Mouse (Mus musculus) monocyte, adult 2 months (primary cell): ENCODE measurements around the gene Cbfb.
"Not testable (repeated sequence)": the region's sequence is repeated elsewhere in the genome, so short reads cannot be mapped to it uniquely, and the experiment has no call there.

Source experiments
- DNase-seq, 2 experiments: peaks; one replicate each; pipeline ENCODE4 v3.0.0; 2022; ENCODE audit warnings: low spot score in 2 of 2, low read depth in 1 of 2

Cbfb gene

DNA sequence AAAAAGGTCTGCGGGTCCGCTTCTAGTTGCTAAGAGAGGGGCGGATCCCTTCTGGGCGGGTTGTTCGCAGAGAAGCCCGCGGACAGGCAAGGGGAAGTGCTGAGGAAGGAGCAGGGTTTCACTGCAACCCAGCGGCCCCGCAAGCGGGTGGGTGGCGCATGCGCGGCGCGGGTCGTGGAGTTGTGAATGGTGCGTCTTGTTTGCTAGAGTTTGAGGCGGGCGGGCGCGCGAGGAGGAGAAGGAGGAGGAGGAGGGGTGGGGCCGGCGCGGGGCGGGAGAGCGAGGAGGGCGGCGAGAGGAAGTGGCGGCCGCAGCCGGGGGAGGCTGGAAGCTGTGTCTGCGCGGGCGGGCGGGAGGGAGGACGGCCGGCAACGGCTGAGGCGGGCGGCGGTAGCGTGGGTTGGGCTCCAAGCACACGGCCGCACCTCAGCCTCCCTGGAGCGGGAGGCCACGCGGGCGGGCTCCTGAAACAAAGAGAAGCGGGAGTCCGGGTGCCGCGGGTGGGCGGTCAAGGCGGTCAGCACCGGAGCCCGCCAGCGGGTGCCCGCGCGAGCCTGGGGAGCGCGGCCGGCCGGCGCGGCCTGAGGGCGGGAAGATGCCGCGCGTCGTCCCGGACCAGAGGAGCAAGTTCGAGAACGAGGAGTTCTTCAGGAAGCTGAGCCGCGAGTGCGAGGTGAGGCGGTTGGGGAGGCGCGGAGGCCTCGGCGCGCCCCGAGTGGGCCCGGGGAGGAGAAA is at the start of gene Cbfb:
Gene Cbfb, plus strand, starts transcription at position 294 of the 735 bp plus-strand sequence.
- DNase-seq, result peak; percentile 94 to 96

DNA sequence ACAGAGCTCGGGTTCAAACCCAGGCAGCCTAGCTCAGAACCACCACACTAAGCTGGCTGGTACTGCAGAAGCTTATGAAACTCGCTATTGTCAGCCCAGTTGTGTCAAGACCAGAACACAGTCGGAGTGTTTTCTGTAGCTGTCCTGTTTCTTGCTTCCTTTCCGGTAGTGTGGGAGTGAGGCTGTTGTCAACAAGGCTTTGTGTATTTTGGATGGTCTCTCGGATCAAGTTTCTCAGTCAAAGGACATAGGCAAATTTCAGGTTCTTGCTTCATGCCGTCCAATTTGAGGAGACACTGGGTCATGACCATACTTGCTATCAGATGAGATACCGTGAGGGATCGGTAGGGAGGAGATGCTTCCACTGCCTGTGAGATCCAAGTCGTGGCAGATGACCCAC is 40.6 kb upstream of the Cbfb start:
- no peak for DNase-seq

DNA sequence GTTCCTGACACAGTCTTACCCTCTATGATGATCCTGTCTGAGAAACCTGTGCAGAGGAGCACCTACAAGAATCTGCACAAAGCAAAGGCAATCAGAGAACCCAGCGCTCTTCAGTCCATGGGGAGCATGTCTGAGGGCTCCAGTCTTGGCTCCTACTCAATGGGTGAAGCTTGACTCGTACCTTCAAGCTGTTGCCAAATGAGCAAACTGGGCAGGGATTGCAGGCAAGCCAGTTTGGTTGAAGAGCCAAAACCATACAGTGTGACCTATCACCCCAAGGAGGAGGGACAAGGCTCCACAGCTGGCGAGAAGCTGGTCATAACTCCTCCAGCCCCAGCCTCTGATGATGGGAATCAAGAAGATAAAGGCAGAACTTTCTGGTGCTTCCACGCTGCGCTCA is 39.0 kb upstream of the Cbfb start, which contains the start of gene Ces4a:
Gene Ces4a, plus strand, starts transcription at position 292 of the 400 bp plus-strand sequence.
- no peak for DNase-seq

DNA sequence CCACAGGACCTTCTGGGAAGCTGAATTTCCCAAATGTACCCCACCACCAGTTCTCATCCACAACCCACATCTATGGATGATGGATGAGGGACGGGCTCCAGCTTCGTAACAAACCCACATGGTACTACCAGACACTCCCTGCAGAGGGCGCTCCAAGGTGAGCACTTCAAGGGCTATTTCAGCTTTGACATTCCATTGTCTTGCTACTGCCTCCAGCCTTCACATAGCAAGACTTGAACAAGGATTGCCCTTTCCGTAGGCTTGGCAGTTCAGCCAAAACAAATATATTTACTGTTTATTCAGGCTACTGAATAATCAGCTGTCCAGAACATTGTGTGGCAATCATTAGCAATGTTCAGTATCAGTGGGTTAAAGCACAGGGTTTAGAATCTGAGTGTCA is 32.1 kb upstream of the Cbfb start:
- DNase-seq, result peak in 1 of 2 experiments; percentile 40

DNA sequence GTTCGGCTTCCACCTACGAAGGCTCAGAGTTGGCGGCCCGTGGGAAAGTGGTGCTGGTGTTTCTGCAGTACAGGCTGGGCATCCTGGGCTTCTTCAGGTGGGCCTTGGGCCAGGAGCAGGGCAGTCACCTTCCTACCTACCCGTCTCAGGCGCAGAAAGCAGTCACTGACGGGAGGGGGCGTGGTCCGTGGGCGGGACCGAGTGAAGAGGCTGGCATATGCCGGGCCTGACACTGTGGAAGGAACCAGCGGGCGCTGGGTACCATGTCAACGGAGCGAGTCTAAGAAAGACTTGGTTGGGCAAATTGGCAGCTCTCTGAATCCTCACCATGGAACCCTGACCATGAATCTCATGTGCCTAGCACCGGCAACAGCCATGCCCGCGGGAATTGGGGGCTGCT is 28.1 kb upstream of the Cbfb start:
- DNase-seq, result no peak

DNA sequence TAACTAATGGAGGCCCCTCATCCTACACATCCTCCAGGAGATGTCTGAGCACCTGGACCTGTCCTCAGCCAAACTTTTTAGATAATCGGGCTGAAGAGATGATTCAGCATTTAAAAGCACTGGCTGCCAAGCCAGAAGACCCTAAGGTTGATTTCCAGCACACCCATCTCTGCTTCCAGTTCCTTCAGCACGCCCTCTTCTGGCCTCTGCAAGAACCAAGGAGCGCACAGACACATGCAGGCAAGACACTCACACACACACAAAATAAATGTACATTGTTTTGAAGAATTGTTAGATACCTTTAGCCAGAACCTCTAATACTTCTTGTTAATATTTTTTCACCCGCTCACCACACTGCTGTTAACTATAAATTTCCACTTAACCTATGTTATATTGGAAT is 18.8 kb upstream of the Cbfb start:
- no peak for DNase-seq

DNA sequence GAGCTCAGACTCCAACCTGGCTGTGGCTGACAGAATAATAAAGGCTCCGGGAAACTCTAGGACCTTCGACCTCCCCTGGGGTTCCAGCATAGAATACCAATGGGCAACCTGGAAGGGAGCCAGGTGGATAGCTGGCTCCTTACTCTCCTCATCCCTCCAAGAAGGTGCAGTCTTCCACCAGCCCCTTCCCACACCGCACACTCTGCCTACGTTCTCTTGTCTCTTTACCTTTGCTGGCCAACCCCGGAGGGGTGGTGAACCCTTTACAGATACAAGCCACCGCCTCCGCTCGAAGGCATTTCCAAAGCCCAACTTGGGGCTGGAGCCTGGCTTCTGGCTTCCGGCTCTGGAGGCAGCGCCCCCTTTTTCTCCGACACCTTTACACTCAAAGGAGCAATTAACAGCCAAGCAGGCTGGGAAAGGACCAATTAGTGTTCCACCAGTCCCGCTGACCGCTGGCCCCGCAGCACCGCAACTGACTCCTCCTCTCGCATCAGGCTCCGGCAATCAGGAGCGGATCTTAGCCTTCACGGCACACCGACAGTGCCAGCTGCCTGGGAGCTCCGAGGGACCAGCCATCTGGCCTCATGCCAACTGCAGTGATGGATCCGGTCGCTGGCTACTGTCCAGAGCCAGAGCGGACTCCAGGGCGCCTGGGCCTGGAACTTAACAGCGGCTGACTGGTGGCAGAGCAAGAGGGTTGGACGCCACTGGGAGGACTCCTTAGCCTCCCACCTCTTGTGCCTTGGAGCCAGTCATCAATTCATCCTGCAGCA is 17.7 kb upstream of the Cbfb start:
- DNase-seq, result no peak

DNA sequence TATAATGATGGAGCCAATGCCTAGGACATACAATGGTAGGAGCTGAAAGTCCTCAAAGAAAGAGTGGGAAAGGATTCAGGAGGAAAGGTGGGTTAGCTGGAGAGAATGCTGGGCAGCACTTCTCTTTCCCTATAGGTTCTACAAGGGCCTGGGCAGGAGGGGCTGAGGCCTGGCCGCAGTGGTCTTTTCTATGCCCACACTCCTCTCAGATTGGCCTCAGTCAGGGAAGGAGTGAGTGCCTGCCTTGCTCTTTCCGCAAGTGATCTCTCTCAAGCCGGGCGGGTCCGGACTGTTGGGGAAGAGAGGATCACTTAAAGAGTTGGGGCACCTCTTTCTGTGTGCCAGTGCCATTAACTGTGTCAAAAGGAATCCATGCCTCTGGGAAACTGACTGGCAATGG is 16.2 kb upstream of the Cbfb start:
- no peak for DNase-seq

DNA sequence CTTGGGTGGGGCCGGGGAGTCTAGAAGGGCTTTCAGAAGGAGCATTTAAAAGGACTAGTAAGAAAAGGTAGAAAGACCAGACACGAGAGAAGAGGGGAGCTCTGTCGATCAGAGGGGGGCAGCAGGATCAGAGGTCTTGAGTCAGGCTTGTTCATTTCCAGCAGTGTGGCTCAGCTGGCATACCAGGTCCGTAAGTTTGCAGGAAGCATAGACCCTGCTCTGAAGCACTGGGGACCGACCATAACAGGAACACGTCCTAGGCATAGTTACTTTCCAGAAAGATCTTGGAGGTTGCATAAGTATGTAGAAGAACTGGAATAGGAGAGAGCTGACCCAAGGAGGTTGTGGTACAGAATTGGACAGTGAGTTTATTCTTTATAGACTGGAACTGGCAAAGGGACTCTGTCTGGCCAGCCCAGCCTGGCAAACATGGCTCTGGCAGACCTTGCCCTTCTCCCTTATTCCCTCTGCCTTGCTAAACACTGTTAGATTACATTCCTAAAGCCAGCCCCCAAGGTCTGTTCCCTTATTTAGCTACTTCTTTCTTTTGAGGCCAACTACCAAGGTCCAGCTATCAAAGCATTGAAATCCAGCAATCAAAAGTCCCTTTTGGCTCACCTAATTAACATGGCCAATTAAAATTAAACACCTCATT is 15.3 kb upstream of the Cbfb start:
- no peak for DNase-seq

DNA sequence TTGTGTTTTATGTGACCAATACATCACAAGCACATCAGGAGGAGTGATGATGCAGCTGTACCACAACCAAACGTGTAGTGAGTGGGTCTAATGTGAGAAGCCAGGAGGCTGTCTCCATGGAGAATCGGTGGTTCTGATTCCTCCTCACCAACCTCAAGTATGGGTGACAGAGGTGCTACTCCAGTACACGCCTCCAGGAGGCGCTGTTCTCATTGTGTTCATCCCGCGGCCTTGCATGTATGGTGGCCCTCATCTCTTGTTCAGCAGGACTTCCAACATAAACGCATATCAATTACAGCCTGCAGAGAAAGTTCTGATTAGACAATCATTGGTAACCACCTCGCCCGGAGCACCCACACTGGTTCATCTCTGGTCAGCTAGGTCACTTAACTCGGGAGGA is 12.9 kb upstream of the Cbfb start:
- peak in 1 of 2 experiments; percentile 37 for DNase-seq

DNA sequence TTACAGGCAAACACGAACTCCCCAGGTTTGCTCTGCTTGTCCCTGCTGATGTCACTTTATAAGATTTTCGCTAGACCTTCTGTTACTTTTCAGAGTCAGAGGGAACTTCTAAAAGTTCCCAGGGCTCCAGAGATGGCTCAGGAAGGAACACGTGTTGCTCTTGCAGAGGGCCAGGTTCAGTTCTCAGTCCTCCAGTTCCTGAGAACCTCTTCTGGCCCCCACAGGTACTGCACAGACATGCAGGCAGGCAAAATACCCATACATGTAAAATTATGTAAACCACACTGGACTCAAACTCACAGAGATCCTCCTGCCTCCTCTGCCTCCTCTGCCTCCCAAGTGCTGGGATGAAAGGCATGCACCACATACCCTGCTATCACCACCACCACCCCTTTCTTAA is 12.4 kb upstream of the Cbfb start:
- DNase-seq, result no peak

DNA sequence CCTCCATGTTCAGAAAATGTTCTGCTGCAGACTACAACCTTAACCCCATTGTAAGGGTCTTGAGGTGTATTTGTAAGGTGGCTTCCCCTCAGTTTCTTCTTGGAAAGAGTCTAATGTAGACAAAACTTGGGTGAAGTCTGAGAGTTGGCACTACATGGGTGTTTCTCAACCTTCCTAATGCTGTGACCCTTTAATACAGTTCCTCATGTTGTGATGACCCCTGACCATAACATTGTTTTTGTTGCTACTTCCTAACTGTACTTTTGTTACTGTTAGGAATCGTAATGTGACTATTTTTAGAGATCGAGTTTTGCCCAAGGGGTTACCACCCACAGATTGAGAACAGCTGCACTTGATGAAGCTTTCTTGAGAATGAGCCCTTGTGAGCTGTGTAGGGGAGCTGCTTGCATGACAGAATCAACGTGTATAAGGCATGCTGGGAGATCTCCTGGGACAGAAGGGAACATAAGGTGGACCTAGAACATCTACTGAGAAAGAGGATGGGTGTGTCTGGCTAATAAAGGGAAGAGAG is 9.3 kb upstream of the Cbfb start:
- no peak for DNase-seq

DNA sequence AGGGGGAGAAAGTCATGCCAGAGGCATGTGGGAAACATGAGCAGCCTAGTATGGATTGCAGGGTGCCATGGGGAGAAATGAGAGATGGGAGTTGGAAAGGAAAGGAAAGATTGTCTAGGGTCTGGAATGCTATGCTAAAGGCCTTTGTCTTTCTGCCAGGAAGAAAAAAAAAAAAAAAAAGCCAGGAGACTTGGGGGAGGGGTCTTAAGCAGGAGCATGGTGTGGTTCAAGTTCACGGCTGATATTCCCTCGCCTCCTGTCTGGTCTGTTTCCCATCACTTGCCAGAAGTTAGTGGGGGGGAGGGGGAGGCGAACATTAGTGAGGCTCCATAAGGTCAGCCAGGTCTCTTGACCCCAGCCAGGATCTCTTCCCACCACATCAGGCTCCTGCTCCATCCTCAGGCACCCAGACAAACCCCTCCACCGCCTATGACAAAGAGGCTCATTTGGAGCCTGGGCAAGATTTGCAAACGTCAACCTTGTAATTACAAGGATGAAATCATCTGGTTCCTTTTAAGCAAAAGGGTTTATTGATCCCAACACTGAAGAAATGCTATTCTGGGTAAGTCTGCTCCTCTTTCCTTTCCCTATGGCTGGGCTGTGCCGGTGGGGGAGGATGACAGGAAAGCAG is 6.1 kb upstream of the Cbfb start:
- no peak for DNase-seq

DNA sequence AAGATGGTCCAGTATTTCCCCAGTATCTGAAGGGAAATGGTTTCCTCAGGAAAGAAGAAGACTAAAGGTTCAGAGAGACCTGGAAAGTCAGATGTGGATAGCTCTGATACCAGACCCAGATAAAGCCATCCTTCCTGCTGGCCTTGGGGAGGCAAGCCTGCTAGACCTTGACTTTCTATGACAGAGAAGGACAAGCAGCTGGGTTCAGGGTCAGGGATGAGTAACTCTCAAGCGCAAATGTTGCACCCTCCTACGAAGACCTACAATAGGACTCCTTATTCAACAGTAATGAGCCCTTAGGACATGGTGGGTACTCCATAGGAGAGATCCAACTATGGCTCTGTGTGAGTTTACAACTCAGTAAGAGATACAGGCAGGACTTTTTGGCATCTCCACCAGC is 5.3 kb upstream of the Cbfb start:
- no peak for DNase-seq

DNA sequence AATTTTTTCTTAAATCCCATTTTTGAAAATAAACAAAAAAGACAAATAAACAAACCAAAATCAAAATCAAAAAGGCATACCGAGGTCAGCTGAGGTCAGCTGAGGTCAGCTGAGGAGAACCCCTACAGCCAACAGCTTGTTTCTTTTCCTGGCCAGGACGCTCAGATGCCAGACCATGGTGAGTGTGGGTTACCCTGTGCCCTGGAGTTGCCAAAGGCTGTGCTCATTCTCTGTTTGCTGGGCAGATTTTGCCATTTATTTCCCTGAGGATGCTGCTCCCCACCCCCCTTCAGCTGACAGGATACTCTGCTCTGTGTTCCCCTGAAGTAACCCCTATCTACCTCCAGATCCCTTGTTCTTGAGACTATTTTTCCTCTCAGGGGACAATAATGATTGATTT is 3.4 kb upstream of the Cbfb start:
- DNase-seq, result no peak

DNA sequence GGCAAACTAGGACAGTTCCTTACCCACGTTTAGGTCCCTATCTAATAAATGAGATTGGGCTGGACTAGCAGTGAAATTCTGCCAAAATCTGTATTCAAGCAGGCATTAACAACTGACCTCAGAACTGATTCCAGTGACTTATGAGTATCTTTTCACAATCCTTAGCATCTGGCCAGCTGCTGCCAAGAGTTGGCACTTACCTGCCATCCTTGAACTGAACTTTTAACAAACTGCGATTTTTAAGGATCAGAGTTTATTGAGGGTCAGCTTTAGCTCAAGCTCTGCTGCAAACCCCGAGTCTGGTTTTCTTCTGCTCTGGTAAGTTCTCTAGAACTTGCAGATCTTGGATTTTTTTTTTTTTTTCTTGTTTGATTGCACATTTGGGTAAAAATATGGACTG is 892 bp upstream of the Cbfb start:
- DNase-seq, result no peak

DNA sequence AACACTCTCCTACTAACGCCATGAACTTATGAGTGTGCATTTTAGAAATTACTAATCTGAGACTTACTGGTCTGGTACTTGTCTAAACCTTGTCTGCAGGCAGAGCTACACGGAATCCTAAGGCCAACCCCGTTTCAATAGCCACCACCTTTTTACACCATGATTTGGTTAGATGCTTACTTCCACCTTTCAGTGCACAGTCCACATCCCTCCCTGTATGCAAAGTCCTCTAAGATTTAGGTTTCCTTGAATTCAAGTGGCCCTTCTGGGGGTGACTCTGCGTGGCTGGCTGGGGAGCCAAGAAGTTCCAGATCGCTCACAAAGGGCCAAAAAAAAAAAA is 463 bp upstream of the Cbfb start:
- no peak for DNase-seq

DNA sequence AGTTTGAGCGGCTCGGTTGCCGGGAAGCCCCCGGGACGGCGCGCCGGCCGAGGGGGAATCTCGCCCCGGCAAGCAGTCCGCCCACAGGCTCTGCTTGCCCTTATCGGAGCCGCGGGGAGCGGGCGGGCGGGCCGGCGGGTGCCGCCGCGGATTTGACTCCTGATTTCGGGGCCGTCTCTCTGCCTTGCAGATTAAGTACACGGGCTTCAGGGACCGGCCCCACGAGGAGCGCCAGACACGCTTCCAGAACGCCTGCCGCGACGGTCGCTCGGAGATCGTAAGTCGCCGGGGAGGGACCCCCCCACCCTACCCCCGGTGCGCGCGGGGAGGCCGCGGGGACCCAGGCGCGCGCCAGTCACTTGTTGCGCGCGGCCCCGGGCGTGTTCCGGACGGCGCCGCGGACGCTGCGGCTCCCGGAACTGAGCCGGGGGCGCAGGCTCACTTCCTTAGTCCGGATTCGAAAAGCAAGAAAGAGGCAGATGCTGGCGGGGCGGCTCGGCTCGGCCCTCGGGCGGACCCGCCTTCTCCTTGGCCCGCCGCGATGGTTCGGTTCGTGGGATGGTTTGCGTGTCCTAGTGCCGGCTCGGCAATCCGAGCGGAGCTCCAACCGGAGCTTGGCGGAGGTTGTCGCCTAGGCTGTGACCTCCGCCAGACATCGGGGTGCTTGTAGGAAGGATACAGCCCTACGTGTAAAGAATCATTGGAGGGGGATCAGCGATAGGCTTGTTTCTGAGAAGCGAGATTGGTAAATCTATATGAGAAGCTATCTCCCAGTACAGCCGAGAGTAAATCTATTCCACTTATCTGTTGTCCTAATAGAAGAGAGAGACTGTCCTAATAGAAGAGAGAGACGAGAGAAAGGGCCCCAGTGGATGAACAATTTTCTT is 885 bp downstream of the Cbfb start:
- peak in 1 of 2 experiments; percentile 34 for DNase-seq

DNA sequence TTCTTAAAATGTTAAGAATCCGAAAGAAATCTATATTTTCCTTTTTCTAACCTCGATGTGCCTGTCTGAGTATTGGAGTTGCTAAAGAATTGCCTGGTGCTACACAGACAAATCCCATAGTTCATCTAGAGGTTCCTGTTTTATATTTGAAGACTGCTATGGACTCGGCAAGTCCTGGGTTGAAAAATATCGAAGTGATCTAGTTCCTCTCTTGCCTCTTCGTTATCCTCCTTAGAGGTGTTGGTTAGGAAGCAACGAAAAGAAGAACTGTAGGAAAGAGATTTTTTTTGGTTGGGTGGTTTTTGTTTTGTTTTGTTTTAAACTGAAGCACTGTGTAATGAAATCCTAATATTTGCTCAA is 1.5 kb downstream of the Cbfb start:
- no peak for DNase-seq

DNA sequence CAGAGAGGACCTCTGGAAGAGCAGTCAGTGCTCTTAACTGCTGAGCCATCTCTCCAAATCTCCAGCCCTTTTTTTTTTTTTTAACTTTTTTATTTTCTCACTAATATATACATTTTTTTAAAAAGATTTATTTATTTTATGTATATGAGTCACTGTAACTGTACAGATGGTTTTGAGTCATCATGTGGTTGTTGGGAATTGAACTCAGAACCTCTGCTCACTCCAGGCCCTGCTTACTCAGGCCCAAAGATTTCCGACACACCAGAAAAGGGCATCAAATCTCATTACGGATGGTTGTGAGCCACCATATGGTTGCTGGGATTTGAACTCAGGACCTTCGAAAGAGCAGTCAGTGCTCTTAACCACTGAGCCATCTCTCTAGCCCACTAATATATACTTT is 4.8 kb downstream of the Cbfb start:
- not testable (repeated sequence) for DNase-seq
